In the genomic region with DNA sequence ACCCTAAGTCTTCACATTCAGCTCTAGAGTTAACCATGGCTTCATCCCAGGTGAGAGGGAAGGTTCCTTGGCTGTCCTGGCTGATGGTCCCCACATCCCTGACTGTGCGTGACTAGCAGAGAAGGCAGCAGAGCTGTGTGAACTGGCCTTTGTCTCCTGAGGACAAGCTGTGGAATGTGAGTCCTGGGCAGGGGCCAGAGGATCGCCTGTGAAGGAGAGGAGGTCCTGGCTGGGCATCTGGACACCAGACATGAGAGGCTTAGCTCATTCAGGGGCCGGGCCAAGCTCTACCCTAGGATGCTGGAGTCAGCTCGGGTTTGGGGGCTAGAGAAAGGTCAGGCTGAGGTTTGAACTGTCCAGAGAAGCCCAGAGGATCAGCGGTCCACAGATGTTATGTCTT, we compare ENCODE assay signal across 10 mouse cellular contexts. TPM values are rescaled to one million over a fixed set of nuclear protein-coding genes. Genes with fewer than 3 reads are reported as not detected.
DNase-seq lines count a peak whose midpoint lies in the region; ATAC-seq lines count a peak whose summit lies in the region.
"Had no signal": no experiment of that assay in that cellular context is flagged by ENCODE, and none has a peak within 500 bp of the region (broad histone marks: within the 10 kb centered on the region; RNA-seq: fewer than 3 reads in every experiment).

No protein-coding gene starts in this region.

- 79% methylated on average over 5 of the region's 5 CpGs for whole genome bisulfite sequencing in neural tube, embryonic 15.5 days
- WGBS in heart, embryonic 14.5 days = 47% methylated on average over 5 of the region's 5 CpGs
- 72% methylated on average over 5 of the region's 5 CpGs for WGBS in forebrain, embryonic 16.5 days

- ATAC-seq in neural tube, embryonic 15.5 days (ENCODE audit: low FRiP score) = no peak
- no peak for ATAC-seq in heart, embryonic 14.5 days (ENCODE audit: insufficient number of reproducible peaks, insufficient read depth, low FRiP score, low read depth)
- no peak for ATAC-seq in forebrain, embryonic 16.5 days

- no peaks in the 10 kb centered on the region for H3K27me3 ChIP-seq in neural tube, embryonic 15.5 days (replicated peaks)
- H3K27me3 ChIP-seq in heart, embryonic 14.5 days (ENCODE audit: control insufficient read depth, insufficient read depth, low read length) = no peaks in the 10 kb centered on the region
- H3K27me3 ChIP-seq in forebrain, embryonic 16.5 days (replicated peaks; ENCODE audit: control insufficient read depth, insufficient read depth, low read length) = no peaks in the 10 kb centered on the region

- H3K9ac ChIP-seq in neural tube, embryonic 15.5 days (replicated peaks) = no peak overlapping the region
- no peak overlapping the region for H3K9ac ChIP-seq in heart, embryonic 14.5 days (ENCODE audit: low read length)
- H3K9ac ChIP-seq in forebrain, embryonic 16.5 days (replicated peaks; ENCODE audit: low read depth, low read length) = no peak overlapping the region

- H3K4me2 ChIP-seq in neural tube, embryonic 15.5 days = no peak overlapping the region
- no peak overlapping the region for H3K4me2 ChIP-seq in heart, embryonic 14.5 days (ENCODE audit: low read length)
- no peak overlapping the region for H3K4me2 ChIP-seq in forebrain, embryonic 16.5 days (ENCODE audit: low read length)

- H3K9me3 ChIP-seq in neural tube, embryonic 15.5 days (replicated peaks) = no peaks in the 10 kb centered on the region
- no peaks in the 10 kb centered on the region for H3K9me3 ChIP-seq in heart, embryonic 14.5 days (ENCODE audit: control insufficient read depth, low read length)
- no peaks in the 10 kb centered on the region for H3K9me3 ChIP-seq in forebrain, embryonic 16.5 days (ENCODE audit: control insufficient read depth, low read length)

- peak; percentile 36 for DNase-seq in neural tube, embryonic 10.5 days (ENCODE audit: extremely low spot score, low spot score)
- DNase-seq in kidney, postnatal 36 days = peak; percentile 56 to 73
- DNase-seq in cerebellum, postnatal 4 days (ENCODE audit: low spot score in 2 of 2) = no peak
- DNase-seq in spleen, postnatal 36 days (ENCODE audit: low spot score in 2 of 2) = no peak
- no peak for DNase-seq in left cerebral cortex, adult 11 months (ENCODE audit: low spot score)
- DNase-seq: adrenal gland, postnatal 36 days; right cerebral cortex, postnatal 14 days had no signal

- H3K27ac ChIP-seq in neural tube, embryonic 15.5 days (replicated peaks) = no peak overlapping the region
- H3K27ac ChIP-seq in heart, embryonic 14.5 days (replicated peaks in 1 of 2; ENCODE audit: control insufficient read depth in 1 of 2, insufficient read depth in 1 of 2, low read depth in 2 of 2, low read length in 2 of 2) = 0 out of 4 replicates have a peak overlapping the region, but pooled peaks have one; percentile 5 to 6
- no peak overlapping the region for H3K27ac ChIP-seq in forebrain, embryonic 16.5 days (ENCODE audit: low read length)

- H3K4me1 ChIP-seq in neural tube, embryonic 15.5 days = no peaks in the 10 kb centered on the region
- H3K4me1 ChIP-seq in heart, embryonic 14.5 days (ENCODE audit: control insufficient read depth in 2 of 2, insufficient read depth in 2 of 2, low read length in 2 of 2) = peaks cover 15 to 19% of the 10 kb centered on the region in 2 experiments
- H3K4me1 ChIP-seq in forebrain, embryonic 16.5 days (replicated peaks; ENCODE audit: control insufficient read depth, insufficient read depth, low read length) = no peaks in the 10 kb centered on the region

- no peak overlapping the region for H3K4me3 ChIP-seq in neural tube, embryonic 15.5 days (replicated peaks)
- H3K4me3 ChIP-seq in heart, embryonic 14.5 days (ENCODE audit: control insufficient read depth in 1 of 2, insufficient read depth in 1 of 2, low read depth in 1 of 2, low read length in 2 of 2) = no peak overlapping the region
- no peak overlapping the region for H3K4me3 ChIP-seq in forebrain, embryonic 16.5 days (replicated peaks; ENCODE audit: low read length)

- no peaks in the 10 kb centered on the region for H3K36me3 ChIP-seq in neural tube, embryonic 15.5 days
- no peaks in the 10 kb centered on the region for H3K36me3 ChIP-seq in heart, embryonic 14.5 days (ENCODE audit: control insufficient read depth, insufficient read depth, low read length)
- H3K36me3 ChIP-seq in forebrain, embryonic 16.5 days (ENCODE audit: control insufficient read depth, insufficient read depth) = no peaks in the 10 kb centered on the region

RNA-seq across cellular contexts. Expression of a gene that starts 39.2 kb away (rescaled TPM):
- polyA plus RNA-seq in neural tube, embryonic 15.5 days (2015; fragmentation: Nextera tagmentation; extraction: Ambion mirVana) = 21.5 and 29.0 TPM in 2 replicates
- polyA plus RNA-seq in heart, embryonic 14.5 days (2014; fragmentation: Nextera tagmentation; extraction: Ambion mirVana) = 62.9 and 70.0 TPM in 2 replicates
- 4.8 and 8.7 TPM in 2 replicates for polyA plus RNA-seq in forebrain, embryonic 16.5 days (2015; fragmentation: Nextera tagmentation; extraction: Ambion mirVana)

Comparison
In these comparisons a context has a peak if more than half of its experiments do, and no peak if none do; other contexts are left out.
1. DNase-seq: peak in neural tube, embryonic 10.5 days (single experiment) and kidney, postnatal 36 days (2 of 2); none in cerebellum, postnatal 4 days (0 of 2), spleen, postnatal 36 days (0 of 2) and left cerebral cortex, adult 11 months (single experiment).
2. H3K27ac ChIP-seq: peak in heart, embryonic 14.5 days (2 of 2); none in neural tube, embryonic 15.5 days (single experiment) and forebrain, embryonic 16.5 days (single experiment).